Mouse (Mus musculus) brain, embryonic 18.5 days (tissue): ENCODE results near the gene Crlf1.

Experiments
- DNase-seq: peaks from one replicate; pipeline ENCODE4 v3.0.0-alpha.2; 2012; ENCODE audit warnings: low read depth, low spot score

Crlf1 gene

DNA sequence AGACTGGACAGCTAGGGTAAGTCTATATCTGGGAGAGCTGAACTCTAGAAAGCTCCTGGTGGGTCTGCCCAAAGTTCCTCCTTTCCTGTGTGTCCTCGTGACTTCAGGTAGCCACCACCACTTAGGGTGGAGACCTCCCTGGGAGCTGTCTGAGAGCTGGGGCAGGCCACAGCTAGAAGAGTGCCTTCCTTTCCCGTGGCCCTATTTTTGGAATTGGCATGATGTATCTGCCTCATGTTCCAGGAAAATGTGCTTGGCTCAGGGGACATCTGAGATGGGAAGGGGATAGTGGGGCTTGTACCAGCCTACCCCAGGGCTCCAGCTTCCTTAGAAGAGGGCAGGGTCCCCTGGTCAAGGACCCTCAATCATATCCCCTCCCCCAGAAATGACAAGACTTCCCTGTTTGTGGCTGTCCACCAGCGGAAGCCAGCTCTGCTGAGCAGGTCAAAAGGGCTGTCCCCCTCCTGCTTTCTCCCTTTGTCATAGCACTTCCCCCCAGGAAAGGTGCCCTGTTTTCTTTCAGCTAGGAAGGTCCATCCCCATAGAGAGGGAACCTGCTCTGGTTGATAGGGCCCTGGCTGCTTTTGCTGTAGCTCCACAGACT, 58.7 kb downstream of the Crlf1 start:
- DNase-seq: no peak

GRCm38 (mm10) chr8:70552836-70553235, 59.9 kb downstream of the Crlf1 start:
- DNase-seq: no peak
